Mouse (Mus musculus) CH12.LX (cell line): ENCODE measurements around the gene Olfr781.
"Not testable (repeated sequence)": the region's sequence is repeated elsewhere in the genome, so short reads cannot be mapped to it uniquely, and the experiment has no call there.

Experiments used
- CHD1 ChIP-seq: IDR thresholded peaks from 2 replicates; pipeline ENCODE4 v1.6.1; 2012; ENCODE audit warnings: low read depth, low read length, improper control_type of control experiment, inconsistent platforms
- CTCF ChIP-seq, 2 experiments: IDR thresholded peaks in 1 of 2; conservative IDR thresholded peaks in 1 of 2; 2 replicates each; pipeline ENCODE4 v1.5.1; 2011 to 2012; ENCODE audit warnings: low read depth in 2 of 2, low read length in 2 of 2, improper control_type of control experiment in 1 of 2, inconsistent platforms in 1 of 2, mild to moderate bottlenecking in 1 of 2, moderate library complexity in 1 of 2
- E2F4 ChIP-seq: IDR thresholded peaks from 2 replicates; pipeline ENCODE4 v1.6.1; 2011; ENCODE audit warnings: low read depth, low read length, improper control_type of control experiment; ENCODE audit not compliant: insufficient replicate concordance
- EP300 ChIP-seq: IDR thresholded peaks from 2 replicates; pipeline ENCODE4 v1.6.1; 2011; ENCODE audit warnings: low read length, improper control_type of control experiment
- GABPA ChIP-seq: IDR thresholded peaks from 2 replicates; pipeline ENCODE4 v1.6.1; 2012; ENCODE audit warnings: low read depth, low read length, improper control_type of control experiment, inconsistent platforms; ENCODE audit not compliant: insufficient replicate concordance
- MYC ChIP-seq: IDR thresholded peaks from 2 replicates; pipeline ENCODE4 v1.6.1; 2011; ENCODE audit warnings: low read depth, mild to moderate bottlenecking, improper control_type of control experiment, low read length
- POLR2A ChIP-seq: IDR thresholded peaks from 2 replicates; pipeline ENCODE4 v1.6.1; 2011; ENCODE audit warnings: low read depth, mild to moderate bottlenecking, improper control_type of control experiment, low read length
- RAD21 ChIP-seq: IDR thresholded peaks from 2 replicates; pipeline ENCODE4 v1.6.1; 2011; ENCODE audit warnings: low read depth, mild to moderate bottlenecking, low read length, improper control_type of control experiment, moderate library complexity
- SIN3A ChIP-seq: IDR thresholded peaks from 2 replicates; pipeline ENCODE4 v1.6.1; 2012; ENCODE audit warnings: low read length, improper control_type of control experiment, inconsistent platforms
- SMC3 ChIP-seq: IDR thresholded peaks from 2 replicates; pipeline ENCODE4 v1.6.1; 2011; ENCODE audit warnings: low read depth, low read length, improper control_type of control experiment
- TCF12 ChIP-seq: IDR thresholded peaks from 2 replicates; pipeline ENCODE4 v1.6.1; 2014; ENCODE audit warnings: low read depth, mild to moderate bottlenecking, inconsistent platforms, low read length, improper control_type of control experiment
- USF1 ChIP-seq: IDR thresholded peaks from 2 replicates; pipeline ENCODE4 v1.6.1; 2014; ENCODE audit warnings: low read depth, mild to moderate bottlenecking, inconsistent platforms, low read length, improper control_type of control experiment
- ZC3H11A ChIP-seq: IDR thresholded peaks from 2 replicates; pipeline ENCODE4 v1.6.1; 2012; ENCODE audit warnings: low read depth, mild to moderate bottlenecking, inconsistent platforms, low read length, improper control_type of control experiment
- ZNF384 ChIP-seq: IDR thresholded peaks from 2 replicates; pipeline ENCODE4 v1.6.1; 2012; ENCODE audit warnings: low read depth, low read length, improper control_type of control experiment, inconsistent platforms

- not testable (repeated sequence) for TF ChIP-seq POLR2A; TCF12; SMC3; GABPA; CTCF (conservative IDR thresholded peaks at IDR 0.05 in 1 of 2, IDR thresholded peaks at IDR 0.05 in 1 of 2; ENCODE audit: low read depth in 2 of 2, low read length in 2 of 2); E2F4; CHD1; MYC; RAD21; USF1; EP300; ZC3H11A; SIN3A; ZNF384
These were observed 15.1 kb upstream of the Olfr781 start for GRCm38 (mm10) chr10:129313521-129313920.
